Mouse (Mus musculus): ENCODE data around the gene Tmem150c.

Tmem150c gene

GRCm38 (mm10) chr5:100091602-100092001 lies 68.0 kb downstream of the Tmem150c start:
- DNase-seq: no peak

- DNase-seq: no peak
These were observed 68.4 kb downstream of the Tmem150c start for GRCm38 (mm10) chr5:100091263-100091594.

GRCm38 (mm10) chr5:100090515-100091262 lies 68.9 kb downstream of the Tmem150c start:
- no peak for DNase-seq

- no peak for DNase-seq
These were observed 74.5 kb downstream of the Tmem150c start for GRCm38 (mm10) chr5:100085097-100085496.

GRCm38 (mm10) chr5:100083953-100084562 lies 75.5 kb downstream of the Tmem150c start:
- no peak for DNase-seq

GRCm38 (mm10) chr5:100082006-100082405 lies 77.6 kb downstream of the Tmem150c start:
- no peak for DNase-seq

GRCm38 (mm10) chr5:100079931-100080275 lies 79.7 kb downstream of the Tmem150c start:
- no peak for DNase-seq

- DNase-seq: peak in 1 of 2 experiments; percentile 25
These were observed 80.3 kb downstream of the Tmem150c start for GRCm38 (mm10) chr5:100079040-100079930.

- no peak for DNase-seq
These were observed 85.0 kb downstream of the Tmem150c start for GRCm38 (mm10) chr5:100074571-100074970.

GRCm38 (mm10) chr5:100072557-100072956 lies 87.1 kb downstream of the Tmem150c start:
- no peak for DNase-seq

GRCm38 (mm10) chr5:100071541-100071940 lies 88.1 kb downstream of the Tmem150c start:
- no peak for DNase-seq

- peak; percentile 77 to 83 for DNase-seq
These were observed 89.4 kb downstream of the Tmem150c start for GRCm38 (mm10) chr5:100070255-100070654.

- no peak for DNase-seq
These were observed 90.1 kb downstream of the Tmem150c start for GRCm38 (mm10) chr5:100069526-100069925.

GRCm38 (mm10) chr5:100067579-100067978 lies 92.0 kb downstream of the Tmem150c start:
- no peak for DNase-seq

- DNase-seq: no peak
These were observed 98.7 kb downstream of the Tmem150c start for GRCm38 (mm10) chr5:100060876-100061275.

- no peak for DNase-seq
These were observed 100.3 kb downstream of the Tmem150c start for GRCm38 (mm10) chr5:100059326-100059725.

GRCm38 (mm10) chr5:100058729-100059128 lies 100.9 kb downstream of the Tmem150c start:
- DNase-seq: no peak

GRCm38 (mm10) chr5:100057461-100058209 lies 102.0 kb downstream of the Tmem150c start:
- no peak for DNase-seq

- DNase-seq: no peak
These were observed 103.7 kb downstream of the Tmem150c start for GRCm38 (mm10) chr5:100055866-100056369.

GRCm38 (mm10) chr5:100054807-100055547 lies 104.6 kb downstream of the Tmem150c start:
- DNase-seq: no peak

- no peak for DNase-seq
These were observed 106.9 kb downstream of the Tmem150c start for GRCm38 (mm10) chr5:100052728-100053127.

GRCm38 (mm10) chr5:100049904-100050303 lies 109.7 kb downstream of the Tmem150c start:
- no peak for DNase-seq
